19 mouse cellular contexts compared by ENCODE assay signal in genomic region chr1:156027849-156028248, GRCm38 (mm10).
"Had no signal": no experiment of that assay in that cellular context is flagged by ENCODE, and none has a peak within 500 bp of the region (broad histone marks: within the 10 kb centered on the region; RNA-seq: fewer than 3 reads in every experiment).

No protein-coding gene starts in this region.

- H3K27me3 ChIP-seq: kidney, embryonic 15.5 days; limb, embryonic 12.5 days; liver, embryonic 13.5 days; megakaryocyte, embryonic 14.5 days; midbrain, embryonic 12.5 days; neural tube, embryonic 13.5 days had no signal

- ATAC-seq: intestine, embryonic 16.5 days; lung, postnatal 0 days; midbrain, embryonic 16.5 days had no signal

- DNase-seq: kidney, adult 2 months; kidney, postnatal 25 days; layer of hippocampus, adult 9-11 months; layer of hippocampus, postnatal 36 days; liver, embryonic 13.5 days; lung, adult 2 months; lung, postnatal 36 days; retina, postnatal 1 day; right cerebral cortex, postnatal 4 days; thymus, postnatal 4 days had no signal

- H3K9ac ChIP-seq: kidney, embryonic 15.5 days; limb, embryonic 12.5 days; liver, embryonic 13.5 days; midbrain, embryonic 12.5 days; neural tube, embryonic 13.5 days had no signal

- H3K4me3 ChIP-seq: kidney, embryonic 15.5 days; limb, embryonic 12.5 days; liver, embryonic 13.5 days; megakaryocyte, embryonic 14.5 days; midbrain, embryonic 12.5 days; neural tube, embryonic 13.5 days had no signal

- H3K27ac ChIP-seq: kidney, embryonic 15.5 days; limb, embryonic 12.5 days; liver, embryonic 13.5 days; midbrain, embryonic 12.5 days; neural tube, embryonic 13.5 days; stomach, postnatal 0 days had no signal

- H3K4me1 ChIP-seq: kidney, embryonic 15.5 days; limb, embryonic 12.5 days; midbrain, embryonic 12.5 days; neural tube, embryonic 13.5 days had no signal
